Mouse (Mus musculus): ENCODE measurements at regions not wholly inside any gene's neighbourhood (a gene's known extent, or its start where the extent isn't known, plus 50 kb on each side); places are given as distances from the start of the nearest gene placed in this dataset.

- TF ChIP-seq CTCF (IDR thresholded peaks at IDR 0.05) = no peak
- TF ChIP-seq EP300 (IDR thresholded peaks at IDR 0.05) = no peak
Observed at GRCm38 (mm10) chr3:117994110-117994509, 125.4 kb upstream of the Snx7 start.

All from lung, postnatal 0 days (tissue).